Mouse (Mus musculus) limb, embryonic 10.5 days (tissue): ENCODE measurements around the gene Itgb1bp1. TPM values are rescaled to one million over a fixed set of nuclear protein-coding genes. Genes with fewer than 3 reads are reported as not detected.

Source experiments
- DNase-seq: peaks from one replicate; pipeline ENCODE4 v3.0.0-alpha.2; 2017; ENCODE audit warnings: low spot score
- H3K27ac ChIP-seq: fragments of 300-500 bp; sonication (generic); 2 replicates; pipeline ENCODE4 v1.5.1; 2016; ENCODE audit warnings: mild to moderate bottlenecking
- H3K27me3 ChIP-seq: fragments of 300-500 bp; sonication (generic); 2 replicates; pipeline ENCODE4 v1.6.1; 2016; ENCODE audit warnings: low read depth, mild to moderate bottlenecking; ENCODE audit not compliant: poor library complexity, severe bottlenecking
- H3K36me3 ChIP-seq: fragments of 300-500 bp; sonication (generic); 2 replicates; pipeline ENCODE4 v1.6.1; 2016; ENCODE audit warnings: mild to moderate bottlenecking, moderate library complexity
- H3K4me1 ChIP-seq: fragments of 300-500 bp; sonication (generic); 2 replicates; pipeline ENCODE4 v1.6.1; 2016
- H3K4me3 ChIP-seq: fragments of 300-500 bp; sonication (generic); 2 replicates; pipeline ENCODE4 v1.5.1; 2016; ENCODE audit warnings: mild to moderate bottlenecking, moderate library complexity
- H3K9me3 ChIP-seq: fragments of 300-500 bp; sonication (generic); replicated peaks from 2 replicates; pipeline ENCODE4 v1.6.1; 2016; ENCODE audit warnings: mild to moderate bottlenecking
- WGBS: fragments of 180-500 bp; shearing (Covaris S2); methylation state at CpG from one replicate; pipeline ENCODE4 v1.1.7; 2016; 5-methylcytosine and 5-hydroxymethylcytosine counted together
- polyA plus RNA-seq: library from polyadenylated mRNA; unstranded; fragments of >200 nt; fragmentation: Nextera tagmentation; extraction: Ambion mirVana; gene quantifications from 2 replicates; pipeline ENCODE4 v1.2.1, GENCODE M21; 2016

Itgb1bp1 gene
- polyA plus RNA-seq, 1 experiment from 2014 or later: 43.4 TPM

DNA sequence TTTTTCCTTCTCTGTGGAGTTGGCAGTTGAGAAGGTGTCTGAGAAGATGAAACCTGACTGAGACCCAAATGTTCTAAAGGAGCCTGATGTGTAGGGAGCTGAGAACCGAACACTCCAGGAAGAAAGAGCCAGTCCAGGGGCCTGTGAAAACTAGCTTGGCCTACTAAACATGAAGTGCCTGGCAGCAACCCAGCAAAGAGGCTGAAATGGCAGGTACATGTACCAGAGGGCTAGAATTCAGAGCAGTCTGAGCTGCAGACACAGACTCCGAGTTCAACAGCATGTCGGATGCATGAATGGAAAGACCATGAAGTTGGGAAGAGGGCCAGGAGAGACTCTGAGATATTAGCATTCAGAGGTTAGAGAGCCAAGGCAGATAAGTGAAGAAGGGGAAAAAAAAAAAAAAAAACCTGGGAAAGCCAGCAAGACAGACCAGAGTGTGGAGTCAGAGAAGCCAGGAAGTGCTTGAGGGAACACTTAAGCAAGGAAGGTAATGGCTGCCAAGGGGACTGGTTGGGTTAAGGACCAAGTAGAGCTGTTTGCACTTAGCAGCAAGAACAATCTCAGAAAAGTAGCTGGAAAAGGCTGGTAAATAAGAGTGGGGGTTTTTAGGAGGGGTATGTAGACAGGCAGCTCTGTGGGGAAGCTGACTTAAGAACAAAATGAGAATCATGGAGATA is 2.8 kb upstream of the Itgb1bp1 start:
- Histone ChIP-seq H3K9me3 (no peaks in the 10 kb centered on the region), H3K4me3 (no peak overlapping the region), H3K36me3 (peaks cover 57% of the 10 kb centered on the region), H3K27ac (no peak overlapping the region), H3K4me1 (peaks cover 18% of the 10 kb centered on the region), H3K27me3 (no peaks in the 10 kb centered on the region)
- 97% methylated on average over 3 of the region's 3 CpGs for WGBS
- no peak for DNase-seq

- 40% methylated on average over 18 of the region's 18 CpGs for WGBS
- no peaks in the 10 kb centered on the region for H3K9me3 ChIP-seq
- H3K27me3 ChIP-seq: no peaks in the 10 kb centered on the region
- peaks cover 39% of the 10 kb centered on the region for H3K36me3 ChIP-seq
- peak overlapping the region; percentile 86 for H3K4me3 ChIP-seq
- DNase-seq: peak; percentile 34
- H3K27ac ChIP-seq: peak overlapping the region; percentile 93
- peaks cover 18% of the 10 kb centered on the region for H3K4me1 ChIP-seq
These were observed 897 bp upstream of the Itgb1bp1 start for GRCm38 (mm10) chr12:21286712-21287650.

DNA sequence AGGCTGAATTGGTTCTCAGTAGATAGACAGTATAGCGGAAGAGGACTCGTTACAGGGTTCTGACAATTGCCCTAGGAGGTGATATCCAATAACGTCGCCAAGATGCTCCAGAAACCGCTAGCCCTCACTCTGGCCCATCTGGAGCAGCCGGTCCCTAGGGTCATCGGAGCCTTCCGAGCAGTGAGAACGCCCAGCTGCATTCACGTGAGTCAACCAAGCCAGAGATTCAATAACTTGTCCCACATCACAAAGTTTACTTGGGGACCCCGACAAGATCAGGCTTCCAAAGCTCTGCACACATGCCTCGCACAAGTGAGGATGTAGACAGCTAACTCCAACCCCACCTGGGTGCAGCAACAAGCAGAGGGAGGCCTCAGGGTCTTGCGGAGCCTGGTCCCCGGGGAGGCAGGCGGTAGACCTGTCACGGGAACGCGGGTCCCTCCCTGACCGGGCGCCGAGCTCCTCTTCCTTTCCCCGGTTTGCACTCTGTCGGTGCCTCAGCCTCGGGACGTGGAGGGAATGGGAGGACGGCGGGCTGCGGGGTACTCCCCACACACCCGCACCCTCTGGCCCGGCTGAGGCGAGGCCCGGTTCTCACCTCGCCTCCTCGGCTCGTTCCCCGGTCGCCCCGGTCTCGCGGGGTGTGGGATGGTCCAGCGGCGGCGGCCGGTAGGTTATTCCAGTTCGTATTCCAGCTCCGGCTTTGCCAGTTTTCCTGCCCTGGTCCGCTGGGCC is 409 bp downstream of the Itgb1bp1 start:
- under 1% methylated on average over 39 of the region's 47 CpGs for WGBS
- Histone ChIP-seq H3K9me3 (no peaks in the 10 kb centered on the region), H3K27me3 (no peaks in the 10 kb centered on the region), H3K4me1 (peaks cover 18% of the 10 kb centered on the region), H3K36me3 (peaks cover 25% of the 10 kb centered on the region), H3K4me3 (peak overlapping the region; percentile 86), H3K27ac (peak overlapping the region; percentile 93)
- DNase-seq: no peak

DNA sequence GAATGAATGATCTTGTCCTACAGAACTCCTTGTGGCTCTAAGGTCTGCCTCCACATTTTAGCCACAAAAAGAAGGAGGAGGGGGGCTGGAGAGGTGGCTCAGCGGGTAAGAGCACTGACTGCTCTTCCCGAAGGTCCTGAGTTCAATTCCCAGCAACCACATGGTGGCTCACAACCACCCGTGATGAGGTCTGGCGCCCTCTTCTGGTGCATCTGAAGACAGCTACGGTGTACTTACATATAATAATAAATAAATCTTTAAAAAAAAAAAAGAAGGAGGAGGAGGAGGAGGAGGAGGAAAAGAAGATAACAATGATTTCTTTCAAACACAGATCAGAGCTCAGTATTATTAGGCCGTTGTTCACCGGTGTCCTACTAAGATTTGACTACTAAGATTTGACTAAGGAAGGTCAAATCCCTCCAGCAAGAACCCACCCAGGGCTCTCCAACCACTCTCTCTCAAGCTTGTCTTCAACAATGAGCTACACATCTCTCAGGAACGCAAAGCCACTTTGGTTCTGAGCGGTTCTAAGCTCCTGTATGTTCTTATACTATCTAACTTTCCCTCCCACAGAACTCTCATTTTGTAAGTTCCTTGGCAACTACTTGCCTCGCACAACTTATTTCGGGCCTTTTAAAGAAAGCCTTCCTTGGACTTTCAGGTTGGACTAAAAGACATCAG is 1.2 kb downstream of the Itgb1bp1 start, which contains the start of gene Cpsf3:
Gene Cpsf3, plus strand, starts transcription at position 631 of the 681 bp plus-strand sequence.
- peaks cover 18% of the 10 kb centered on the region for H3K4me1 ChIP-seq
- peak within 1 kb of the TSS; percentile 86 for H3K4me3 ChIP-seq
- no peak for DNase-seq
- H3K36me3 ChIP-seq: peaks cover 18% of the 10 kb centered on the region
- peak within 1 kb of the TSS; percentile 93 for H3K27ac ChIP-seq
- no peaks in the 10 kb centered on the region for H3K27me3 ChIP-seq
- WGBS: 56% methylated on average over 11 of the region's 11 CpGs
- no peaks in the 10 kb centered on the region for H3K9me3 ChIP-seq

GRCm38 (mm10) chr12:21277352-21277864 is 8.7 kb downstream of the Itgb1bp1 start:
- WGBS: 79% methylated on average over 1 of the region's 1 CpGs

GRCm38 (mm10) chr12:21274446-21274845 is 11.6 kb downstream of the Itgb1bp1 start:
- Histone ChIP-seq H3K27me3 (no peaks in the 10 kb centered on the region), H3K4me1 (no peaks in the 10 kb centered on the region), H3K36me3 (peaks cover 56% of the 10 kb centered on the region), H3K4me3 (no peak overlapping the region), H3K27ac (no peak overlapping the region), H3K9me3 (no peaks in the 10 kb centered on the region)
- WGBS: 87% methylated on average over 7 of the region's 7 CpGs
- DNase-seq: no peak

More at GRCm38 (mm10) chr12:21277352-21277864, 8.7 kb downstream of the Itgb1bp1 start:
- Histone ChIP-seq H3K4me3 (no peak overlapping the region), H3K27me3 (no peaks in the 10 kb centered on the region), H3K4me1 (no peaks in the 10 kb centered on the region), H3K36me3 (peaks cover 26% of the 10 kb centered on the region), H3K9me3 (no peaks in the 10 kb centered on the region), H3K27ac (no peak overlapping the region)
- no peak for DNase-seq

DNA sequence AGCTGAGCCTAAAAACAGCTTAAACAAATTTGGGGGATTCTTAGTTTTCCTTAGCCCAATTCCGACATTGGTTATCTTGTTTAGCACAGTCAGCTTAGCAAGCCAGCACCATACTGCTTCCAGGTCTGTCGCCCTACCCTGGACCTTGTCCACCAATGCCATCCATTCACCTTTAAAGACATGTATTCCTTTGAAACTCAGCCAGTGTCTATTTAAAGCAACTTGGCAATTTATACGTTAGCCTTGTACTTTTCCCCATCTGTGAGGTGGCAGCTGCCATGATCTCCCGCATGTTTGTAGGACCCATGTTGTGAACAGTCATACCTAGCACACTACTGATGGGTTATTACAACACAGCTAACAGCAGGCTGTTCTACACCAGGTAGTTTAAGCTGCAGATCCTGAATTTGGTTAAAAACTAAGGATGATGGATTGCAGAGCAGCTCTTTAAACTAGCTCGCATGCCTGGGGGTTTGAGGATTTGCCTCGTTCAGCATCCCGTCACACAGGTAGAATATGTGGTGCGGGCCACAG is 17.9 kb downstream of the Itgb1bp1 start:
- WGBS: 94% methylated on average over 8 of the region's 8 CpGs
- Histone ChIP-seq H3K27me3 (no peaks in the 10 kb centered on the region), H3K4me1 (no peaks in the 10 kb centered on the region), H3K4me3 (no peak overlapping the region), H3K27ac (no peak overlapping the region), H3K36me3 (peaks cover 100% of the 10 kb centered on the region), H3K9me3 (no peaks in the 10 kb centered on the region)
- no peak for DNase-seq

DNA sequence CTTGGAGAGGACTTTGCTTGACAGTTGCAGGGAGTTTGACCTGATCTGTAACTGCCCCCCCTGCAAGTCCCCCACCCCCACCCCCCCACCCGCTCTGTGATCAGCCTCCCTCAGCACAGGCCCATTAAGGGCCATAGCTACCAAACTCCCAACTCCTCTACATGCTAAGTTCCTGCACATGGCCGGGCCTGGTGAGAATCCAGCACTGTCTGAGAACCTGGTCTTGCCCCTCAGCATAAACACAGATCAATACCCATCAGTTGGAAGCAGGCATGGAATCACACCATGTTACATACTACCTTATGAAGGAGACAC is 19.3 kb downstream of the Itgb1bp1 start:
- Histone ChIP-seq H3K4me1 (no peaks in the 10 kb centered on the region), H3K27me3 (no peaks in the 10 kb centered on the region), H3K36me3 (peaks cover 100% of the 10 kb centered on the region), H3K27ac (no peak overlapping the region), H3K9me3 (no peaks in the 10 kb centered on the region), H3K4me3 (no peak overlapping the region)
- WGBS: 79% methylated on average over 2 of the region's 2 CpGs
- DNase-seq: no peak

DNA sequence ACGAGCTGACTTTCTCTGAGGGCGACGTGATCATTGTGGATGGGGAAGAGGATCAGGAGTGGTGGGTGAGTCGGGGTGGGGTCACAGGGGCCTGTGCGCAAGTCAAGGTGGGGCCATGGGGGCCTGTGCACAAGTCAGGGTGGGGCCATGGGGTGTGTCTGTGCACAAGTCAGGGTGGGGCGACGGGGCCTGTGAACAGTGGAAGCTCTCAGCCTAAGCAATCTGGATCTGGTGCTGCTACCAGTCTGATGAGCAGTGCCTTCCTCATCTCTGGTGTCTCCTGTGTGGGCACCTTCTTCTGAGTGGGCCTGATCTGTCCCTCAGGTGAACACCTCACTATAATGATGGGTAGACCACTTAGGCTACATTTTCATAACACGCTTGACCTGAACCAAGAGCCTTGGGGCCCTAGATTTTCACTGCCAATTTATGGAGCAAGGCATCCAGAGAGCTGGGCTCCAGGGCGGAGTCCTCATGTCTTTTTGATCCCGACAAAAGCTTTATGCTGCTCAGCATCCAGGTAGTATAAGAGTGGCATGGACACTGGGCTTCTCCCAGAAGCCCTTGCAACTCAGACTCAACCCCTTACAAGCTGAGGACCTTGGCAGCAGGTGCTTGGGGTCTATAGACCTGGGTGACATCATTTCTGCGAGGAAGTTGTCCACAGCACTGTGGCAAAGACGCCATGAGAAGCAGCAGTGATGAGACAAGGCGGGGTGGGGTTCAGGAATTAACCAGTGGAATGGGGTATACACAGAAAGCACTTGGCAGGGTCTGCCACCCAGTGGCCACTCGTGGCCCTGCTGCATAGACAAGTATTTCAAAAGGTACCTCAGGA is 19.9 kb downstream of the Itgb1bp1 start:
- Histone ChIP-seq H3K27ac (no peak overlapping the region), H3K36me3 (peaks cover 100% of the 10 kb centered on the region), H3K9me3 (no peaks in the 10 kb centered on the region), H3K4me3 (no peak overlapping the region), H3K4me1 (no peaks in the 10 kb centered on the region), H3K27me3 (no peaks in the 10 kb centered on the region)
- DNase-seq: peak; percentile 57
- 80% methylated on average over 14 of the region's 14 CpGs for WGBS

GRCm38 (mm10) chr12:21265501-21265900 is 20.6 kb downstream of the Itgb1bp1 start:
- H3K9me3 ChIP-seq: no peaks in the 10 kb centered on the region
- no peak overlapping the region; the same call in 1 of the 2 replicates for H3K27ac ChIP-seq
- no peaks in the 10 kb centered on the region for H3K27me3 ChIP-seq
- H3K4me3 ChIP-seq: no peak overlapping the region
- peaks cover 99% of the 10 kb centered on the region for H3K36me3 ChIP-seq
- H3K4me1 ChIP-seq: no peaks in the 10 kb centered on the region
- WGBS: 94% methylated on average over 4 of the region's 4 CpGs
- no peak for DNase-seq

DNA sequence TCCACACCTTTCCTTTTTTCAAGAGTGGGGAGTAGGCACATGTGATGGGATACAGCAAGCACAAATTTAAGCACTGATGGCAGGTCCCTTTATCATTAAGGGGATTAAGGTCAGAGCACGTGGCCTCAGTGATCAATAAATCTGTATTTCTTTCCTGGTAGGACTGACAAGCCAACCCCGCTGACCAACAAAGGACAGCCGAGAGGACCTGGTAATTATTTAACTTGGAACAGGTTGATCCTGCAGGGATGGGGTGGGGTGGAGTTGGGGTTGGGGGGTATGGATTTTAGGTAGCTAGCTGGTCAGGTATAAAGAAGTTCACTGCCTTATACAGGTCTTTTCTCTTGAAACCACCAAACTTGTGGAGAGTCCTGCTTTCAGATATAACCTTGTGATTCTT is 21.1 kb downstream of the Itgb1bp1 start:
- no peak for DNase-seq
- Histone ChIP-seq H3K36me3 (peaks cover 99% of the 10 kb centered on the region), H3K27me3 (no peaks in the 10 kb centered on the region), H3K4me3 (no peak overlapping the region), H3K27ac (no peak overlapping the region), H3K4me1 (no peaks in the 10 kb centered on the region), H3K9me3 (no peaks in the 10 kb centered on the region)
- 74% methylated on average over 3 of the region's 3 CpGs for WGBS
